Mouse (Mus musculus): ENCODE measurements around the gene Gm9117.
"Not testable (repeated sequence)": the region's sequence is repeated elsewhere in the genome, so short reads cannot be mapped to it uniquely, and the experiment has no call there.

Gm9117 gene

GRCm38 (mm10) chr3:93943443-93943842 is at the start of gene Gm9117:
Gene Gm9117 (minus strand): TSS chr3:93943543.
- not testable (repeated sequence) for DNase-seq

GRCm38 (mm10) chr3:93968938-93969337 is 25.6 kb upstream of the Gm9117 start:
- not testable (repeated sequence) for DNase-seq

GRCm38 (mm10) chr3:93961214-93961613 is 17.9 kb upstream of the Gm9117 start, which contains the start of gene Tdpoz5:
Gene Tdpoz5 (minus strand): TSS chr3:93961314.
- not testable (repeated sequence) for DNase-seq

GRCm38 (mm10) chr3:93938386-93938785 is 5.0 kb downstream of the Gm9117 start:
- DNase-seq = not testable (repeated sequence)

Data from cerebellum, adult 8-10 months (tissue).